Mouse (Mus musculus): ENCODE results near the gene Oosp1.
A peak's percentile ranks its signal among the peaks of the same experiment; 100 is the strongest.

Oosp1 gene

DNA sequence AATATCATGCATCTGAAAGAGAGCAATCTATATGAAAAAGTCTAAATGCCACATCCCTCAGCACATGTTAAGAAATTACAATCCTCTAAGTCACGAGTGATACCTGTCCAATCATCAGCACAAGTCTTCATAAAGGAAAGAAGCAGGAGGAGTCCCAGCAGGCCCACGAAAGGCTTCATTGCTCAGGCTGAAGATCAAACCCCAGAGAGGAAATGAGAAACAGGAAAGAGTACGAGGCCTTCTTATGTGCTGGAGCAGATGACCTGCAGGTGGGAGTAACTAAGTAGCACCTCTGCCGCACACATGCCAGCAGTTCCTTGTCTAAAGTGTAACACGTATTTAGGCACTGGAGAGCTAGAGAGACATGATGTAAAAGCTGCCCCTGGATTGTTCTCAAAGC is at the start of gene Oosp1:
TSS of gene Oosp1 (minus strand) at position 312 of the 400 bp plus-strand sequence.
- DNase-seq (ENCODE audit: low read depth): no peak

DNA sequence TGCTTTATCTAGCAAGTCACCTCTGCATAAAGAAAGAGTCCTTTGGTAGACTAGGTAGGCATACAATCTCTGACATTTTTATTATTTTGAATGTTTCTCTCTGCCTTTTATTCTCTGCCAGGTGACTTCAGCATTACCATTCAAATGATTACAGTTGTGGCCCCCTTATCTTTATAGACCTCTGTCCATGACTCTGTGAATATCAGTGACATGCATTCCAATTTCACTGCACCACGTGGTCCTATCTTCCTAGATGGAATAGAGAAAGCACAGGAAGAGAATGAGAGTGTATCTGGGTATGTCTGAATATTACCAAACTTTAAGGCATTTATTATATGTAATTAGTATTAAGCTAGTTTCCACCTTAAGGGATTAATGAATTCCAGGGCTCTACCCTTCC is 45.5 kb upstream of the Oosp1 start:
- DNase-seq (ENCODE audit: low read depth): no peak

DNA sequence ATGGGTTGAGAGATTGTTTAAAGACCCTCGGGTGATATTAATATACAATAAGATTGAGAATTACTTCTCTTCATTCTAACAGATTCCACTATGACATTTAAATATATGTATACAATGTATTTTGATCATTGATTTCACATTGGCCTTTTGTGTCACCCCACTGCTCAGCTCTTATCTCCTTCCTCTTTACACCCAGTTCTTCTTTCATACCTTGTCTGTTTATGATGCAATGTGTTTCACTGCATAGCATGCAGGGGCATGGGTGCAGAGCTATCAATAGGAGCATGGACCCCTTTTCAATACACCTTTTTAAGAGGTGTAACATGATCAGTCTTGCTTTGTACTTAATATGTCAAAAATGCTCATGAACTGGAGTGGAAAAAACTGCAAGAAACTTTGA is 39.3 kb upstream of the Oosp1 start:
- no peak for DNase-seq (ENCODE audit: low read depth)

DNA sequence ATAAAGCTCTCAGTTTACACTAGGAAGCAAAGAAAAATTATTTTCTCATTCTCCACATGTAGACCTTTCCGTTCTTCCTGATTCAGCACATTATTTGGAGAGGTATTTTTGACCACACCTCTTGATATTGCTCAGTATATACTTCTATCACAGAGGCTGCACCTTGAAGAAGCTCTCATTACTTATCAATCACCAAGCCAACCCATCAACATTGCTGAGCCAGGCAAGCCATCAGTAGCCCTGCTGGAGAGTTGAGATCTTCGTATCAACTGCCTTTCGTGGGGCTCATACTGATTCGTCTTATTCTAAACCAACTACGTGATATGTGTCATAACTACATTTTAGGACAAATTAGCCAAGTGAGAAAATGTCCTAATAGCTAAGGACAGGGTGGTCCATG is 36.4 kb upstream of the Oosp1 start:
- peak; percentile 60 for DNase-seq (ENCODE audit: low read depth)

DNA sequence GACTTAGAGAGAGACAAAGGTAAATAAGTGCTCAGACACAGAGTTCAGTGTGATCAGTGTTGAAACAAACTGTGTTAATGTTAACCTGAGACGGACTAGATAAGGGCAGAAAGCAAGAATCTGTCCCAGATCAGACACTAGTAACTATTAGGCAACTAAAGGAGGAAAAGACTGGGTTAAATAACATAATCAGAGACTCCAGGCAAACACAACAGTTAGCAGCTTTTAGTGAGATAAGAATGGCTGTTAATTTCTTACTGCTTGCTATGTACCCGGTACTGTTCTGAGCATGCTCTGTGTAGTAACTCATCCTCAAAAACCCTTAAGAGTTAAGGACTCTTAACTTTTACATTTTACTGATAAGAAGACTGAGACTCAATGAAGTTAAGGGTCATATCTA is 35.0 kb upstream of the Oosp1 start:
- DNase-seq (ENCODE audit: low read depth): peak; percentile 58

DNA sequence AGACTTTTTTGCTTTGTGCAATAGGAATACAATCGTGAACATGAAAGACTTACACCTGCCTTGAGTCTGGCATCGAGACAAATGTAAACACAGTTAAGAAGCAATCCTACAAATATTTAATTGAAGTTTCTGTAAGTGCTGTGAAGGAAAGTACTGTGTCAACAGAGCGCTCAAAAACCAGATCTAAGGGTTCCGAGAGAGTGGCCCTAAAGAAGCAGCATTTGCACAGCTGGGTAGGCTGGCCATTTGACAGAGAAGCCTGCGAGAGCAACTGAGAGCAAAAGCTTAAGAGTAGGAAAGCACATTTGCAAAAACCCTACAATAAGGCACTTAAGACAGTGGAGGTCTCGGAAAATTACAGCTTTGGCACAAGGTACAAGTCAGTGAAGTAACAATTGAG is 33.3 kb upstream of the Oosp1 start:
- DNase-seq (ENCODE audit: low read depth): no peak

DNA sequence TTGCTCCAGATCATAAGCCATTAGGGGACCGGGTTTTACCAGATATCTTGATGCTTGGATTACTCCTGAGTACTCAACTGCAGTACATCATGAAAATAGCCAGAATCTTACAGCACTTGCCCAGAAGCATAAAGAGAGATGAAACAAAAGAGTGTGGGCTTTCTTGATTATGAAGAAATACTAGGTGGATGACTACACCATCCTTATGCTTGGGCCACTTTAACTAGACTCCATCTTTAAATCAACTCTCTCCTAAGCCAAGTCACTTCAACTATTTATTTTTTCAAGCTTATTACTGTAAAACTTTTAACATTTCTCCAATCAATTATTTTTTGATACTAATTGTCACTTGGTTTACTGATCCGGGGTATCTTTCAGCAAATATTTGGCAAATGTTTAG is 32.9 kb upstream of the Oosp1 start:
- DNase-seq (ENCODE audit: low read depth): no peak

DNA sequence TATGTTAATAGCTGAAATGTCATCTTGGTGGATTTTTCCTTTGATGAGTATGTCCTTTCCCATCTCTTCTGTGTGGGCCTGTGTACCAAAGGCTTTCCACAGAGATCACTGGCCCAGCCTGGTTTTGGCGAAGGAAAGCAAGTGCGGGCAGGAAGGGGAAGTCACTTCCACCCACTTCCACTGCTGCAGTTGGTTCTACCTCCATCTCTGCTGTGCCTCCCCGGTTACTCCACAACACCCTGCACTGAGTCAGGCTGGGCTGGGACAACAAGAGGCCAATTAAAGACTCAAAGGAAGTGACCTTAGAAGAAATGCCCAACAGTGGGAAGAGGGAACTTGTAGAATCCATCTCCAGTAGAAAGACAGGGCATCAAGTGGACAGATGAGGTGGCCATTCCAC is 29.1 kb upstream of the Oosp1 start:
- DNase-seq (ENCODE audit: low read depth): no peak

DNA sequence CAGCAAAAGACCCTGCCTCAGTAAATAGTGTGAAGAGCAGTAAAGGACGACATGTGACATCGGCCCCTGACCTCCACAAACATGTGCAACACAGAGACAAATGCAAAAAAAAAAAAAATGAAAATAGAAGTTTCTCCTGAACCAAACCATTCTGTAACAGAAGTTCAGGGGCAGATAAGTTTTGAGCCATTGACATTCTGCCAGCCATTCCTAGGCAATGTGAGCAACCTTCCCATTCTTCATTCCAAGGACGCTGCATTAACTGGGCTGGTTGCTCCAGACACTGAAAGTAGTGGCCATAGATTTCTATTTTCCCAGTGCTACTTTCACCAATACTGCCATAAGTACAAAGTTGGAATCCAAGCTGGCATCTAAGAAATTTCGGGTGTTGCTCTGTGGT is 21.5 kb upstream of the Oosp1 start:
- no peak for DNase-seq (ENCODE audit: low read depth)

DNA sequence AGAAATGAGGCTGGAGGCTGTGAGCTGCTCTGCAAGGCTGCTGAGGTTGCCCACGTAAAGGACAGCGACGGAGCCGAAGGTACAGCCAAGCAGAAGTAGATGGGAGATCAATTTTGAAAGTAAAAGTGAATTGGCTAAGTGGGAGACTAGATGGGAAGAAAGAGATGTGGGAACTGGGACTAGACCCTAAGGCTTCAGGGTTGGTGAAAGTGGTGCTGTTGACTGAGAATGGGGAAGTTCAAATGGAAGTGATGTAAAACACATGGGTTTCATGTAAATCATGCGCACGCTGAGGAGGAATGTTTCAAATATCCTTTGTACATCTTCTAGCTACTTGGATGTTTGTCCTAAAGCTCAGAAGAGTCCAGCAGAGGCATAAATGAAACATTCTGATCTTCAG is 7.4 kb upstream of the Oosp1 start:
- DNase-seq (ENCODE audit: low read depth): no peak

DNA sequence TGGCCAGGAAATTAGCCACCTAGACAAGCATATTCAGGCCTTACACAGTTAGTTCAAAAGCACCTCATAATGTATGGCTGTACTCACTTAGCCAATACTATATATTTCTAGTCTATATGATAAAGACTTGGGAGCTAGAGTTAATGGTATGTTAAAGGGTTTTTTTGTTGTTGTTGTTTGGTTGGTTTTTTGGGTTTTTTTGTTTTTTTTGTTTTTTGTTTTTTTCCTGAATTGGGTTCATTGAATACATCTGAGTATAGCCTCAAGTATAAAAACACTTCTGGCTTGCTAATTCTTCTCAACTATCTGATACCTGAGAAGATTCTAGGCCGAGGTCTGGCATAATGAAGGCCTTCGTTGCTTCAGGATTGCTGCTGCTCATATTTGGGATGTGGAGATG is 5.8 kb upstream of the Oosp1 start, which contains the start of gene Oosp3:
TSS of gene Oosp3 (plus strand) at position 301 of the 400 bp plus-strand sequence.
- DNase-seq (ENCODE audit: low read depth): no peak

DNA sequence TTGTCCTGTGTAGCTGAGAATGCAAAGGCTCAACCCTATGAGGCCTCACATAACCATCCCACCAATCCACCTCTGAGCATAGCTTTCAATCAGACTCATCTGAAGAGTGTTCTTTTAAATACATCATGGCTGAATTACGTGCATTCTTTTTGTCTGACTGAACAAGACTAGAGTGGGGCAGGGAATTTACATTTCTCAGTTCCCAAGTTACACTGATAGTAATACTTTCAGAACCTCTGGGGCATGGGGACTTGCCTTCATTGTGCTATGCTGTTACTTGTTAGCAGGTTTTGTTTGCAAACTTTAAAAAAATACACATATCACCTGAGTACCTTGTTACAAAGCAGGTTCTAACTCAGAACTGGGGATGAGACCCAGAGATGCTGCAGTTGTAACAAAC is 504 bp upstream of the Oosp1 start:
- no peak for DNase-seq (ENCODE audit: low read depth)

DNA sequence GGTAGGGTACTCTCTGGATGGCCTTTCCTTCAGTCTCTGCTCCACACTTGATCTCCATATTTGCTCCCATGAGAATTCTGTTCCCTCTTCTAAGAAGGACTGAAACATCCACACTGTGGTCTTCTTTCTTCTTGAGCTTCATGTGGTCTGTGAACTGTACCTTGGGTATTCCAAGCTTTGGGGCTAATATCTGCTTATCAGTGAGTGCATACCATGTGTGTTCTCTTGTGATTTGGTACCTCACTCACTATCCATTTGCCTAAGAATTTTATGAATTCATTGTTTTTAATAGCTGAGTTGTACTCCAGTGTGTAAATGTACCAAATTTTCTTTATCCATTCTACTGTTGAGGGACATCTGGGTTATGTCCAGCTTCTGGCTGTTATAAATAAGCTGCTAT is 29.4 kb downstream of the Oosp1 start:
- peak; percentile 23 for DNase-seq (ENCODE audit: low read depth)

DNA sequence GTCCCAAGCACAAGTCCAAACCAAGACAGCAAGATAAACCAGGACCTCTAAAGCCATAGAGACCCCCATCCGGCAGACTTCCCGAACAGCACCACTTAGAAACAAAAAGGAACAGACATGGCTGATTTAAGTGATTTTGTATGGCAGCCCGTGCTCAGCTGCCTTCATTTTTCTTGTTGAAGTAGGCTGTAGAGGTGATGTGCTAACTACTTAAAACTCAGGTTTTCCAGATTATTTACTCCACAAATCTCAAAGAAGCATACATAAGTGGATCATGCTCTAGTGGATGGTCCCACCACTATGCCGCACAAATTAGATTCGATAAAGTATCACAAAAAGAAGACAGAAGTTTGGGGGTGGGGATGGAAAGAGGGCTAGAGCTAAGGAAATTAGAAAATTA is 30.5 kb downstream of the Oosp1 start, which contains the start of gene Oosp2:
TSS of gene Oosp2 (minus strand) at position 101 of the 400 bp plus-strand sequence.
- DNase-seq (ENCODE audit: low read depth): no peak

DNA sequence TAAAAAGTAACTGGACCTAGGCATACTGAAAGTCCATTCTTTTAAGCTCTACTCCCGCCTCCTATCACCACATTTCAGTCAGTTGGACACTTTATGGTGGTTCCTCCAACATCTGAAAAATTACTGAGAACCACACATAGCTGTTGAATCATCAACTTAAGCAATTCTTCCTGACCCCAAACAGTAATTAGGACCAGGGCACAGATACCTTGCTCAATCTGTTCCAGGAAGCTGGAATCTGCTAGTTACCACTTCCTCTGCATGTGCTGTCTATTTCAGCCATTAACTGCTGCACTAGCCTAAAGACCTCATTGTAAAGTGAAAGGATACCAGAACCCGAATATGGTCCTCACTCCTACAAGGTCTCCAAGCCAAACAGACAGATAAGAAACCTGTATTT is 31.8 kb downstream of the Oosp1 start:
- no peak for DNase-seq (ENCODE audit: low read depth)

DNA sequence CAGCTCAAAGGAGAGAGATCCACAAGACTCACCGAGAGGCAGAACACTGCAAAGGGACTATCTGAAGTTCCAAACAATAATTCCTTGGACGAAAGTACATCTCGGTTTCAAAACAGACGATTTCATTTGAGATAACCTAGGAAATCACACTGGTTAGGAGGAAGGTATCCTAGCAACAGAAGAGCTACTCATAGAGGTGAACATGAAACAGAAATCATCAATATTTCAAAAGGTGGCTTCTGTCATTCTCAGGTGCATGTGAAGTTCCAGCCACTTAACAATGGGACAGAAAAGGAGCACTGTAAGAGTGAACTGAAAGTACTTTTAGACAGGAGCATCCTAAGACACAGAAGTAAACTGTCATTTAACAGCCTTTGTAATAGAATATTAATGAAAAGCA is 41.4 kb downstream of the Oosp1 start:
- no peak for DNase-seq (ENCODE audit: low read depth)

DNA sequence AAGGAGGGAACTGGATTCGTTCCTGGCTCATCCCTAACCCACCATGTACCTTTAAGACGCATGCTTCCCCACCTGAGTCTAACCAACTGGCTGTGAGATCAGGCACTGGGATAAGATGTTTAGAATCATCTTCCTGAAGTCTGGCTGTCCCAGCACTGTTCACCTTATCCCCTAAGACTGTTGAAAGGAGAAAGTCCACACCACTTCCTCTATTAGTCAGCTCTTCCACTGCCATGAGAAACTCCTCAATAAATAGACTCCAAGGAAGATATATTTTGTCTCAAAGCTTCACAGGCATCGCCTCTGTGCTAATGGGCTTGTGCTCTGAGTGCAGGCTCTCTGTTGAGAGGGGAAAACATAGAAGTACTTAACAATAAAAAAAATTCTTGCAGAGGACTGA is 44.8 kb downstream of the Oosp1 start:
- no peak for DNase-seq (ENCODE audit: low read depth)

DNA sequence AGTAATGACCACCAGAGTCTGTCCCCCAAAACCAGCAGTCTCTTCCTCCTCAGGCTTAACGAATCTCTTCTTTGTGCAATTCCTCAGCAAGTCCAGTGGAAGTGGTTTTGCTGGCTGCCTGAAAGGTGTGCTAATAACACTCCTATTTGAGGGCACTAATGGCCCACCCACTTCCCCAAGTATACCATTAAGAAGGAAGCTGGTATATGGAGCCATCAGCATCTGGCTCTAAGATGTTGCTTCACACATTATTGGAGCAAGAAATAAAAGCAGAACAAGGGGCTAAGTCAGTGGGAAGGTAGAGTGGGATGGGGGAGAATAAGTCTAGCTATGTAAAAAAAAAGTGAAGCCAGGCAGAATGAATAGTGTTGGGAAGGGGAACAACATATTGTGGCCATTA is 50.2 kb downstream of the Oosp1 start, which contains the start of gene Ms4a3:
TSS of gene Ms4a3 (minus strand) at position 120 of the 400 bp plus-strand sequence.
- DNase-seq (ENCODE audit: low read depth): no peak

DNA sequence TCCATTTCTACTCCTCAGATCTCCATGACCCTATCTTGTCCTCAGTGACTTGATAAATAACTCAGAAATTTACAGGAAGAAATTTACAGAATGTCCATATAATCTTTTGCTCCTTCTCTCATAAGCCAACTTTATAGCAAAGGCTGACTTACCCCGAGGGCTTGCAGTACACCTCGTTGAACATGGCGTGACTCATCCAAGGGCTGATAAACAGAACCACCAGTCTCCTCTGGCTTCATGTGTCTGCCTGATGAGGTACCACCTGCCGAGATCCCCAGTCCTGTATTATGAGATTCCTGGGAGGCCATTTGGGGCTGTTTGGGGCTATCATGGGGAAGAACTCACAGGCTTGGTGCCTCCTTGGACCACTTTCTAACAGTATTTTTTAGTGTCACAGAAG is 51.9 kb downstream of the Oosp1 start:
- no peak for DNase-seq (ENCODE audit: low read depth)

DNA sequence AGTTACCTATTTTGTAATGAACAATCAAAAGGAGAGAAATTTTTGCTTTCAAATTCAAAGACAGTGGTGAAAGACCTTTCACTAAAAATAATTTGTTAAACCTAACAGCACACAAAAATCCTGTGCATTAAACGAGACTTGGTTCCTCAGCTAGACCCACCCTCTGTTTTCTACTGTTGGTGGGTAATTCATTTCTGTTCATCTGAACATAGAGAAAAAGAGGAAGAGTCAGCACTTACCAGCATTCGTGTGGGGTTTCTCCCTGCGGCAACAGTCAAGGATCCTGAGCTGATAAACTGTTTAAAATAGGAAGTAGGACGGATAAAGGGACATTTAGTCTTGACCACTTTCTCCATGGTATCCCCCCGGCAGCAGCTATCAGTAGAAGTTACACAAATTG is 55.4 kb downstream of the Oosp1 start:
- no peak for DNase-seq (ENCODE audit: low read depth)

DNA sequence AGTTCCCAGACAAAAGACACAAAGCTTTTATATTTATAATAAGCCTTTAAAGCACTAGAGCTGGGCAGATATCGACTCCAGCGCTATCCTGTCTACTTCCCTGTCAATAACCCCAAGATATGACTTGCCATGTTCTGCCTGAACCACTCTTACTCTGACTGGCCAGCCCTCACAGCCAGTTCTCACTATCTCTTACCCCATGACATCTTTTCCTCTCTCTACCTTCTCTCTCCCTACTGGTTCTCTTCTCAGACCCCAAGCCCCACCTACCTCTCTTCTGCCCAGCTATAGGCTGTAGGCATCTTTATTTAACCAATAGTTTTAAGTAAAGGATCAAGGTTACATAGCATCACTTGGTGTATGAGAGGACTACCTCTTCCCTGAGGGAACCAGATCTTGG is 56.6 kb downstream of the Oosp1 start:
- DNase-seq (ENCODE audit: low read depth): no peak

DNA sequence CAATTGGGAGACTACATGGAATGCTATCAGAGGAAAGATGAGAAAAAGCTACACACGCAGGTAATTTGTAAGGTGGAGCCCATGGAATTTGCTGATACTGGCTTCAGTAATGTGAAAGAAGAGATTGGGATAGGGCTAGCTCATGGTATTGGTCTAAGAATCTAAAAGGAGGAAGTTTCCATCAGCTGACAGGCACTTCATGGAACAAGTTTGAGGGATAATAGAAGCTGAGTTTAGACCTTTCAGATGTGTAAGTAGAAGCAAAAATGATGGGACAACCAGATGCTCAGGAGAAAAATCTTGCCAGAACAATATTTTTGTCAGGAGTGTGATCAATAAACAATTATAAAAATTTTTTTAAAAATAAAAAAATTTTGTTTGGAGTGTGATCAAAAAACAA is 57.2 kb downstream of the Oosp1 start:
- no peak for DNase-seq (ENCODE audit: low read depth)

DNA sequence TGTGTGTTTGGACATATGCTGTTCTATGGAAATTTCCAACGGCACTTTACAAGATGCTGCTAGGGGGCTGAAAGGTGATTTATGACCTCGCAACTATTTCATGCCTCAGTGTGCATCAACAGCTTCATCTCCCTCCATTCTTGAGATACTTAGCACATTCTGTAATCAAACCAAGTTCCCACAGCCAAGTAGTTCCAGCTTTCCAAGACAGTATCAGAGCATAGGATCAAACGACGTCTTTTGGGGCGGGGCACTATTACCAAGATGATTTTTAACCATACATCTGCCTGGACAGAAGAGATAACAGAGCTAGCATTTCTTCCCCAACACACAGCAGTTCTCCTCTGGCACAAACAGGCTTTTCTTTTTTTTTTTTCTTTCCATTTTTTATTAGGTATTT is 65.7 kb downstream of the Oosp1 start:
- peak; percentile 42 for DNase-seq (ENCODE audit: low read depth)

DNA sequence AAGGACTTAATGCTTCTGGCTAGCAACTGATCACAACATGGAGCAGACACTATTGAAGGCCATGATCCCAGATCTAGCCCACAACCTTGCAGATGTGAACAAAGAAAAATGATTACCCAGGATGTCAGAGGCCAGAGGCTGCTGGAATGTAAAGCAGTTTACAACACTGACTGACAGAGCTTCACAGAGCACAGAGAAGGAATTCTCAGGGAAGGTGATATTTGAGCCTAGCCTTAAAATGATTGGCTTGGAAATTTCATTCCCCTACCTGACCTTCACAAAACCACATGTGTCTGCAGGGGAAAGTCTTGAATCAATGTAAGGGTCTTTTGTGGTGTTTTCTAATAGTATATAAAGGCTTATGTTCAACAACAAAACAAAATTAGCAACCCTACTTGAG is 66.2 kb downstream of the Oosp1 start:
- DNase-seq (ENCODE audit: low read depth): no peak

DNA sequence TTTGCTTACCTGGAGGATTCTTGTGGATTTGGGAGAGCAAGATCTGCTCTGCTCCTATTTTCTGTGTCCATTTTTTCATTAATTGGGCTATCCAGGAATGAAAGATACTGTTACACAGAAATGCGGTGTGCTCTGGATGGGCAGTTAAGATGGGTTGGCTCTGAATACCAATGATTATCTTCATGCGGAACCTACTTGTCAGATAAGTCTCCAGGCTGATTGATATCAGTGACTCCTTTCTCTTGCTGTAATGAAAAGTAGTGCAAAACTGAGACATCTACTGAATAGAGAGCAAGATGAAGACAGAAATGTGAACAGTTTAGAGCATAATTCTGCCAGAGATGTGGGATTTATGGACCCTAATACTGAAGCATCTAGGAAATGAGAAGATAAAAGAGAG is 67.4 kb downstream of the Oosp1 start, which contains the start of gene Ms4a2:
TSS of gene Ms4a2 (minus strand) at position 169 of the 400 bp plus-strand sequence.
- no peak for DNase-seq (ENCODE audit: low read depth)
